Mouse (Mus musculus) cortical plate, adult 2 months (tissue): ENCODE data around the gene Mfap1a. TPM values are rescaled to one million over a fixed set of nuclear protein-coding genes. Genes with fewer than 3 reads are reported as not detected.

Source experiments
- H3K27ac ChIP-seq: fragments of 200-500 bp; 2 replicates; pipeline ENCODE4 v1.5.1; 2012; ENCODE audit warnings: low read length, control low read depth, inconsistent platforms; ENCODE audit not compliant: insufficient read depth
- H3K4me1 ChIP-seq: fragments of 200-500 bp; 2 replicates; pipeline ENCODE4 v1.6.1; 2011; ENCODE audit warnings: low read length; ENCODE audit not compliant: control insufficient read depth, insufficient read depth
- H3K4me3 ChIP-seq: fragments of 200-500 bp; 2 replicates; pipeline ENCODE4 v1.5.1; 2011; ENCODE audit warnings: mild to moderate bottlenecking, low read length, control low read depth; ENCODE audit not compliant: insufficient read depth
- CTCF ChIP-seq: fragments of 200-500 bp; IDR thresholded peaks from 2 replicates; pipeline ENCODE4 v1.5.1; 2011; ENCODE audit warnings: mild to moderate bottlenecking, control low read depth, low read length; ENCODE audit not compliant: insufficient read depth; ENCODE audit errors: extremely low read depth
- POLR2A ChIP-seq: fragments of 200-500 bp; IDR thresholded peaks from 2 replicates; pipeline ENCODE4 v1.6.1; 2011; ENCODE audit warnings: mild to moderate bottlenecking, low read length, control low read depth; ENCODE audit not compliant: insufficient read depth; ENCODE audit errors: extremely low read depth
- polyA plus RNA-seq: library from polyadenylated mRNA; depleted of rRNA; stranded (reverse); fragments of >200 nt; gene quantifications from 2 replicates; pipeline ENCODE4 v1.2.3, GENCODE M21; 2012; rRNA removed

Mfap1a gene
- polyA plus RNA-seq, 1 experiment = 17.2 TPM

DNA sequence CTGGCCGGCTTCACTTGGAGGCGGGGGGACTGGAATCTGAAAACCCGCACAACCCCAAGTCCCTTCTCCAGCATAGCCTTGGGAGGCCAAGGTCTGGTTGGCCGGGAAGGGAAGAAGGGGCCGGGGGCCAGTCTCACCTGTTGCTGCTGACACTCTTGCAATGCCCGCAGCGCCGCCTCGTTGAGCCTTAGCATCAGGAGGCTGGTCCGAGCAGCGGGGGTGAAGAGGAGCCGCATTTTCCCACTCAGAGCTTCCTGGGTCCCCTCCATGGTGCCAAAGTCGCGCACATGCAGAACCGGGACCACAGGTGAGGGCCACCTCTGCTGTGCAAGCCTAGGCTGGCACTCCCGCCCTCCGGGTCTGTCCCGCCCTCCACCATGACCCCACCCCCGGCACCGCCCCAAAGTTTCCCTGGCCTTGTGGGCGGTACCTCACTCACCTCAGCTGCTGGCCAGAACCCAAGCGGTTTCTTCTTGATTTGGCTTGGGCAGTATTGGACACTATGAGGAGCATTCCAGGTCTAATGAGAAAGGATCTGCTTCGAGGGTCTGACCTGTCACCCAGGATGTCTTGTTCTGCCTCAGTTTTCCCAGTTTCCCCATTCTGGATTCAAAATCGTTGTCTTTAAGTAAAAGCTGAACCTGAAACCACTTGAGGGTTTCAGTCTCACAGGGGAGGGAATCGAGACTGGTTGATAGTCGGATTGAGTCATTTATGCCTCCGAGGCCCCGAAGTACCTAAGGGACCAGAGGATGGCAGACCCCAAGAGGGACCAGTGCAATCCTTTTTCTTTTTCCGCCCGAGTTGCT lies 64.0 kb downstream of the Mfap1a start:
- H3K4me3 ChIP-seq = 0 out of 2 replicates have a peak overlapping the region, but pooled peaks have one; percentile 4
- TF ChIP-seq CTCF (no peak), POLR2A (no peak)
- H3K4me1 ChIP-seq = no peaks in the 10 kb centered on the region
- no peak overlapping the region for H3K27ac ChIP-seq

Other genes with a start within 250 kb of the Mfap1a start
- 63.6 and 64.0 TPM in 2 replicates for gene Trp53bp1, start 235.3 kb downstream of the Mfap1a start, polyA plus RNA-seq
- 246 and 252 TPM in 2 replicates for gene Map1a, start 217.1 kb downstream of the Mfap1a start, polyA plus RNA-seq
- gene Ppip5k1, start 151.3 kb downstream of the Mfap1a start, polyA plus RNA-seq = 95.8 and 103 TPM in 2 replicates
- gene Ckmt1, start 149.0 kb downstream of the Mfap1a start, polyA plus RNA-seq = 306 and 309 TPM in 2 replicates
- gene Strc, start 119.5 kb downstream of the Mfap1a start, polyA plus RNA-seq = 0.17 and 0.30 TPM in 2 replicates
- gene Pdia3, start 92.9 kb downstream of the Mfap1a start, polyA plus RNA-seq = 99.2 and 106 TPM in 2 replicates
- gene Catsper2, start 92.9 kb downstream of the Mfap1a start, polyA plus RNA-seq = 7.0 and 7.4 TPM in 2 replicates
- 0.06 and 0.08 TPM in 2 replicates for gene Ell3, start 62.4 kb downstream of the Mfap1a start, polyA plus RNA-seq
- 313 and 355 TPM in 2 replicates for gene Serf2, start 57.5 kb downstream of the Mfap1a start, polyA plus RNA-seq
- gene Hypk, start 53.4 kb downstream of the Mfap1a start, polyA plus RNA-seq = 26.5 and 29.9 TPM in 2 replicates
- 0.69 and 1.0 TPM in 2 replicates for gene Serinc4, start 49.9 kb downstream of the Mfap1a start, polyA plus RNA-seq
- 28.6 and 29.0 TPM in 2 replicates for gene Mfap1b, start 32.6 kb downstream of the Mfap1a start, polyA plus RNA-seq
- 2.9 and 3.7 TPM in 2 replicates for gene Wdr76, start 58 bp upstream of the Mfap1a start, polyA plus RNA-seq